Mouse (Mus musculus): ENCODE measurements at regions not wholly inside any gene's neighbourhood (a gene's known extent, or its start where the extent isn't known, plus 50 kb on each side); places are given as distances from the start of the nearest gene placed in this dataset.

- no peak for DNase-seq
Observed at GRCm38 (mm10) chr17:87501098-87501497, 54.4 kb upstream of the Calm2 start.

GRCm38 (mm10) chr17:87501687-87502387 lies 55.1 kb upstream of the Calm2 start:
- DNase-seq: peak; percentile 57

GRCm38 (mm10) chr17:87502388-87503369 lies 55.9 kb upstream of the Calm2 start:
- no peak for DNase-seq

DNA sequence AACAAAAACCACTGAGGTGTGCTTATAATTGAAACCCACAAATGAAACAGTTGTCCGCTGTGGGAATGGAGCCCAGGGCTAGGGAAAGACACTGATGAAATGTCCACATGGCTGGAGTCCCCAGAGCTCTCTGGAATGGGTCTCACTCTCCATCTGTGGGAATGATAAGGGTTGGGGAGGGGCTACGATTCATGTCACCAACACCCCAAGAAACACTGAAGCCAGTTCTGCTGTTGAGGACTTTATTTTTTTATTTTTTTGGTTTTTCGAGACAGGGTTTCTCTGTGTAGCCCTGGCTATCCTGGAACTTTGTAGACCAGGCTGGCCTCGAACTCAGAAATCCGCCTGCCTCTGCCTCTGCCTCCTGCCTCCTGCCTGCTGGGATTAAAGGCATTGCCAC lies 56.8 kb upstream of the Calm2 start:
- DNase-seq: no peak

- no peak for DNase-seq
Observed at GRCm38 (mm10) chr17:87504960-87505681, 58.4 kb upstream of the Calm2 start.

DNA sequence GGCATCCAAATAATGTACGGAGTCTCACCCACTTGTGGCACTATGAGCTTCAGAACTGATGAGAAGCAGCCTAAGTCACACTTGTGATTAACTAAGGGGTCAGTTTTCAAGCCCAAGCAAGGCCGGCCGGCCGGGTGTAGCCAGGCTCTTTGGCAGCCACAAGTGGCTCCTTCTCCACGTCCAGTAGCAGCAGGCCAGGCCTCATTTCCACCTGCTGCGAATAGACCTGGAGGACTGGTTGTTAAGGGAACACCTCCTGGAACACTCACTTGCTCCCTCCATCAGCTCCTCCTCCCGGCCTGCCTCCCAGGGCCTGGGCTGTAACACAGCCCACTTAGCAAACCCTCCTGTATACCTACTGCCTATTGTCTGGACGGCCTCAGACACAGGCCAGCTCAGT lies 61.1 kb upstream of the Calm2 start:
- DNase-seq: peak; percentile 40

- no peak for DNase-seq
Observed at GRCm38 (mm10) chr17:87508582-87509253, 62.0 kb upstream of the Calm2 start.

DNA sequence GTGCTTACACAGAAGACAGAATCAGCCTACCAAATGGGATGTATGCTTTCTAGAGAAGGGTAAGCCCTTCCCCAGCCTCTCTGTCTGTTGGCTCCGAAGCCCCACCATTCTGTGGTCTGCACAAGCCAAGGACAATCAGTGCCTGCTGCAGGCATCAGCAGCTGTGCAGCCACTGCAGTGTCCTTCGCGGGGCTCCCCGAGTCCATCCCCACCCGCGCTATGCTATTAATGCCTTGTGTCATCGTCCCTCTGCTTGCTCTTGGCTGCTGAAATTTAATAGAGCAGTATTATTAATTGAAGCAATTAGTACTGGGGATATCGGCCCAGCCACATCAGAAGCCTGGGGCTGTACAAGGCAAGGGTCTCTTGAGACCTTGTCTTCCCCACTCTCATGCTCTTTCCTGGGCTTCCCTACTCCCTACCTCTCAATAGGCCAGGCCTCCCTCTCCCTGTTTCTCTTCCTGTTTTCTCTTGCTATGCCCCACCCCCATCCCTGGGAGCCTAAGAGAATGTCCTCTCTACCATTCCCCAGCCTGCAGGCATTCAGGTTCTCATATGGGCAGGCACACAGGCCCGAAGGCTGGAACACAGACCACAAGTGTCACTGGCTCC lies 65.4 kb upstream of the Calm2 start:
- no peak for DNase-seq

DNA sequence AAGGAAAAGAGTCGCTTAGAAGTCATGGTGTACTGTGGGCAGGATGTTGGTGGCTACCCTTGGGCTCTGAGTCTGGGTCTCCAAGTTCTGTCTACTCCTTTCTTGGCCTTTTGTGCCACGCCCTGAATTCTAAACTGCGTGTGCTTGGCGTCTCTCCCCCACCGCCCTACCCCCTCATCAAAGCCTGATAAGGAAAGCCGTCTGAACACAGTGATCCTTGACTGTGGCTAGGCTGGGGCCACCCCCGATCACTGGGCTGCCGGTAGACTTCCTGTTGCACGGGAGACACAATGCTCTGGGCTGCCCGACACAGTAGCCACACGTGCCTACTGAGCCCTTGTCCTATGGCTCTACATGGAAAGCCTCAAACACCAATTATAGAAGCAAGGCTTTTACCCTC lies 67.1 kb upstream of the Calm2 start:
- no peak for DNase-seq

- peak; percentile 62 for DNase-seq
Observed at GRCm38 (mm10) chr17:87514366-87515126, 67.8 kb upstream of the Calm2 start.

DNA sequence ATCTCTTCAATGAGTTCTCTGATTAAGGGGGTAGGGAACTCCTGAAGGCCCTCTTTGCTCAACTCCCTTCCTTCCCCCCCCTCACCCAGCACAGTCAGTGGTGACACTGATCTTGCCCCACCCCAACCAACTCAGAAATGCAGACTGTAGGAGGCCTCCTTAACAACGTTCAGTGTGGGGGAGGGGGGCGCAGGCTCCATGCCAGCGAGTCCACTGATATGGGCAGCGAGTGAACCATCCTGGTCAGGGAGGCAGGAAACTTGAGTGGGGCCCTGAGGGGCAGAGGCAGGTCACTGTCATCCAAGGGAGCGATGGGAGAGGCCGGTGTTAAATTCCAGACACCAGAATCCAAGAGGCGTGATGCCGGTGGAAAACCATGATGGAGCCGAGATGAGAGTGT lies 70.5 kb upstream of the Calm2 start:
- DNase-seq: no peak

DNA sequence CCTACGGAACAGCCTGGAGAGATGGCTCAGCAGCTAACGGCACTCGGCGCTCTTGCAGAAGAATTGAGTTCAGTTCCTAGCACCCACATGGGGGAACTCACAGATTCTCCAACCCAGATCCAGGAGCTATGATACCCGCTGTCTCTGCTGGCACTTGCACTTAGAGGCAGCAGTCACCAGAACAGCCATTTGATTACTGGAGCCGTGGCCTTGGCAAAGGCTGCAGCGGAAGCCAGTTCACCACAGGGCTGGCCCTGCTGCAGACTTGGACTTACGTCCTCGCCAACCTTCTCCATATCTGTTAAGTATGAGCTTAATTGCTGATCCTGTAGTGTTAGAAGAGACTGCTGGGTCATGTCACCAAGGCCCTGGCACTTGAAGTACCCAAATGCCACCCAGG lies 72.7 kb upstream of the Calm2 start:
- no peak for DNase-seq

DNA sequence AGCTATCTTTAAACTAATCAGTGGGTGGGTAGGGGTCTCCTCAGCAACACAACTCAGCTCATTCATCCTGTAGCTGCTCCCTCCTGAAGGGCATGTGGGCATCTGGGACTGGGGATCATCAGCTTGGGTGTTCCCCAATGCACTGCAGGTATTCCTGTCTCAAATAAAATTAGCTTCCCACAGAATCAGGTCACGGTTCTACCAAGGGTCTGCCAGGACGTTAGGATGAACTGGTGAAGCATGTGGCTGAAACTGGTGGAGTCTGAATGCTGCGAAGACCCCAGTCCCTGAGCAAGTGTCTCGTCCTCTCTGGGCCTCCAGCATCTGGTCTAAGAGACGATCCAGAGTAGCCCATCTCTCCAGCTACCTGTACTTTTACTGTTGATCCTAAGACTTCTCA lies 74.1 kb upstream of the Calm2 start:
- DNase-seq: no peak

DNA sequence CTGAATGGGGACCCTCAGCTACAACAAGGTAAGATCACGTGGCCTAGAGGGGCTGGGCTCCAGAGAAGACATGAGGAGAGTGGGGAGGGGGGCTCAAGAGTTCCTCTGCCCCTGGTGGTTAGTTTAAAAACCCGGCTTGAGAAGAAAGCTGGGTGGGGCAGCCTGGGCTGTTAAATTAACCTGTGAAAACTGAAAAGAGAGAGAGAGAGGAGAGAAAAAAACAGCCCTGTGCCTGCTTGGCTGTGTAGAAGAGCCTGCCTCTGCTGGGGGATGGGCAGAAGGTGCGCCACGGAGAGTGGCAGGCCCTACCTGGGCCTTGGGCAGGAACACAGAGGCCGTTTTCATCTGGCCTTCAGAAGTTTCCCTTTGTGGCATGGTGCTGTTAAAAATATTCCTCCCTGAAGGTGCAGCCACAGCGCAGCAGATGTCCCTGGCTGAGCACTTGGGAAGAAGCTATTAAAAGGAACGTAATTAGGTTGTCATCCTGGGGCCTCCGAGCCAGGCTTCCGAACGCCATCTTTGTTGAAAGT lies 75.0 kb upstream of the Calm2 start:
- no peak for DNase-seq

GRCm38 (mm10) chr17:87522500-87523091 lies 75.9 kb upstream of the Calm2 start:
- DNase-seq: no peak

DNA sequence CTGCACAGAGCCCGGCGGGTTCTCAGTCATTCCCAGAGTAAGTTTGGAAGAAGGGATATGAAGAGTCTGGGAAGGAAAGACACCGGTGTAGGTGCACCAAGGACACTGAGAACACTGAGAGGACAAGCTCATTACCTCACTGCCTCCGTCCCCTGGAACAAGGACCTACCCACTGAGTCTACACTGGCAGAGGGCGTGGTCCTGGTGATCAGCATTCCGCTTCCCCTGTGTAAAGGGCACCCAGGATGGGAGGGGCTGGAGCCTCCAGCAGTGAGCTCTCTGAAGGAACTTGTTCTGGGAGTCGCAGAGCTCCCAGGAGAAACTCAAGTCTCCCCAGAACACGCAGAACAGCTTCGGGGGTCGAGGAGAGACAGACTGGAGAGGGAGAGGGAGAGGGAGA lies 76.9 kb upstream of the Calm2 start:
- peak; percentile 79 for DNase-seq

DNA sequence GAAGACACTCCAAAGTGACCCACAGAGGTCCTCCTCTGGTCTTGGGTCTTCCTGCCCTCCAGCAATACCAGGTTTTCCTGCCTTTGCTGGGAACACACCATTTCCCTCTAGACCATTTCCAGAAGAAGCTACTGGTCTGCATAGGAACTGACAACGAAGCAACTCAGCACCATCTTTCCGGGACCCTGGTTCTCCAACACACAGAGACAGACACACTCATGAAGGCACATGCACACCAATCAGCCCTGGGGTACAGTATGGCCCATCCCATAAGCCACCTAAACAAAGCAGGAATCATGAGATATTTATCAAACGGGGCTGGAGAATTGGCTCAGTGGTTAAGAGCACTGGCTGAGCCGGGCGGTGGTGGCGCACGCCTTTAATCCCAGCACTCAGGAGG lies 80.4 kb upstream of the Calm2 start:
- no peak for DNase-seq

DNA sequence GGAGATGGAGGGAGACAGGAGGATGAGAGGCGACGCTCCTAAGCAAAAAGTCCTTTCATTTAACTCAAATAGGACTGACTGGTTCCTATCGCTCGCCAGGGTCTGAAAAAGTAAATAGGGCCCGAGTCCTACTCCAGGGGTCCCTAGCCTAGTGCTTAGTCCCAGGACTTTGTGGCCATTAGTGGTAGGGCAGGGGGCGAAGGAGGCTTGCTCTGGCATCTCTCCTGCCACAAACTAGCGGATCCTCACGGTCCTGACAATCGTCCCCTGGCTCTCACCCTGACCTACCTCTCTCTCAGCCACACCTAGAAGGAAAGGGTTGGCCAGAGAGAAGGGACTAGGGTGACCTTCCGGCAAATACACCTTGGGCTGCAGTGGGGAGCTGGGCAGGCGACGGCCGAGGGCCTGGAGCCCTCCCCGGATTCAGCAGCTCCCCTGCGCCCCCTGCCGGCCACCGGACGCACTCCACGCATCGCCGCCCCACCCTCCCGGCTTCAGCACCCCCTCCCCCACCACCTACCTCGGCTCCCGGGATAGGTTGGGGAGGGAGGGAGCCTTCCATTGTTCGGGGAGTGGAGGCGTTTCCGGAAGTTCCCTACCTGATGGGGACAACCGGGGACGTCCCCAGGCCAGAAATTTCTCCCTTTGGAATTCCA lies 83.6 kb upstream of the Calm2 start:
- peak; percentile 91 for DNase-seq

DNA sequence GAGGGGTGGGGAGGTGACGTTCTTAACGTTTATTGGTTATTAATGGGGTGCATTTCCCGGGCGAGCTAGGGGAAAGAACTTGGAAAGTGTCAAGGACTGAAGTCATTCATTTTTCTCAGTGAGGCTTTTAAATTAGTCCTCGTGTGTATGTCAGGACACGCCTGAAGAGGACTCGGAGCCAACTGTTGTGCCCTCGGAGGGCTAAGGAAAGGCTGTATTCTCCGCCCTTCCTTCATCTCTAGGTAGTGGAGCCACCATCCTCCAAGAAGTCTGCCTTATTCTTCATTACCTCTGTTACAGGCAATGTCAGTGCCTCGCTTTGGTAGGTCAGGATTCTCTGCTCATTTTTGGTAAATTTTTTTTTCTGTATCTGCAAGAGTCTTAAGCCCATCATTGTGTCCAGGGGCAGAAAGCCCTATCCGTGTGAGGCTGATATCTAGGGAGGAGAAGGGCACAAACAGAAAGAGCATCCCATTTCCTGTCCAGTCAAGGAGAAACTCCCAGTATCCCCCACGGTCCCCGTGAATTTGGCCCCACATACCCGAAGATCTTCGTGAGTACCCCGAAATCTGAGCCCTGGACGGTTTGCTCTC lies 84.2 kb upstream of the Calm2 start:
- no peak for DNase-seq

All from lung, postnatal 36 days (tissue).